Mouse (Mus musculus) layer of hippocampus, adult 2 months (tissue): ENCODE measurements around the gene Pdia5. TPM values are rescaled to one million over a fixed set of nuclear protein-coding genes. Genes with fewer than 3 reads are reported as not detected.

ENCODE experiments used
- DNase-seq, 2 experiments: peaks; one replicate each; pipeline ENCODE4 v3.0.0; 2022; ENCODE audit warnings: low spot score in 2 of 2
- H3K27ac ChIP-seq: fragments of 200-600 bp; 2 replicates; pipeline ENCODE4 v1.8.1; 2022
- H3K4me3 ChIP-seq: fragments of 200-600 bp; 2 replicates; pipeline ENCODE4 v1.8.1; 2022; ENCODE audit warnings: mild to moderate bottlenecking
- CTCF ChIP-seq: fragments of 200-600 bp; conservative IDR thresholded peaks from 2 replicates; pipeline ENCODE4 v1.8.1; 2022; ENCODE audit warnings: antibody characterized with exemption, mild to moderate bottlenecking, moderate library complexity
- total RNA-seq, 2 experiments: library from RNA; stranded (reverse); gene quantifications; 2 replicates each; pipeline ENCODE4 v1.2.3; 2021

Pdia5 gene
- total RNA-seq, 2 experiments from 2014 or later: 3.0 to 3.8 TPM

GRCm38 (mm10) chr16:35502456-35502855, 11.8 kb upstream of the Pdia5 start:
- TF ChIP-seq CTCF: no peak
- Histone ChIP-seq H3K4me3 (no peak overlapping the region), H3K27ac (no peak overlapping the region)
- no peak for DNase-seq

- DNase-seq: no peak
- Histone ChIP-seq H3K27ac (no peak overlapping the region), H3K4me3 (no peak overlapping the region)
- no peak for TF ChIP-seq CTCF
Observed at GRCm38 (mm10) chr16:35501106-35501760, 10.6 kb upstream of the Pdia5 start.

DNA sequence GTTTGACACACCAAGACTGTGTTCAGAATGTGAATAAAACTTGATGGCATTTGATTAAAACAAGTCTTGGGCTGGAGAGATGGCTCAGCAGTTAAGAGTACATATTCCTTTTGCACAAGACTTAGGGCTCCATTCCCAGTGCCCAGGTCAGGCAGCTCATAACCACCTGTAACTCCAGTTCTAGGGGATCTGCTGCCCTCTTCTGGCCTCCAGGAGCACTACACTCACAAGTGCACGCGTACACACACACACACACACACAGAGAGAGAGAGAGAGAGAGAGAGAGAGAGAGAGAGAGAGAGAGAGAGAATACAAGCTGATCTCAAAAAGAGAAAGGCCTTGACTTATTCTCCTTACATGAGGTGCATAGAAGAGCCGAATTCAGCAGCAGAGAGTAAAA, 9.7 kb upstream of the Pdia5 start:
- no peak for TF ChIP-seq CTCF
- Histone ChIP-seq H3K4me3 (no peak overlapping the region), H3K27ac (no peak overlapping the region)
- no peak for DNase-seq

DNA sequence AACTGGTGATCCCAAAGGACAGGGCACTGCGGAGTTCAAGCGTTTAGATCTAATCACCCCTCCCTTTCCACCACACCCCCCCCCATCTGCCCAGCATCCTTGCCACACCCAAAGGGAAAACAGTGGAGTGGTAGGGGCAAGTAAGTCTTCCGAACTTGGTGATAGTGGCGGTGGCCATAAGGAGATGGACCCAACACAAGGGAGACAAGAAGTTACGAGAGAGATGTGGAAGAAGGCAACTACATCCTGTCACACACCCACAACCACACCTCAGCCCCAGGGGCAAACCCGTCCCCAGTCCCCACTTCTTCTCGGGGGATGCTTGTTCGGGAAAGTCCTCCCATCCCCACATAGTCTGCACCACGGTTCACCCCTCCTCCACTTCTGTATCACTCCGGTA, 880 bp downstream of the Pdia5 start:
- DNase-seq: no peak
- TF ChIP-seq CTCF: no peak

DNA sequence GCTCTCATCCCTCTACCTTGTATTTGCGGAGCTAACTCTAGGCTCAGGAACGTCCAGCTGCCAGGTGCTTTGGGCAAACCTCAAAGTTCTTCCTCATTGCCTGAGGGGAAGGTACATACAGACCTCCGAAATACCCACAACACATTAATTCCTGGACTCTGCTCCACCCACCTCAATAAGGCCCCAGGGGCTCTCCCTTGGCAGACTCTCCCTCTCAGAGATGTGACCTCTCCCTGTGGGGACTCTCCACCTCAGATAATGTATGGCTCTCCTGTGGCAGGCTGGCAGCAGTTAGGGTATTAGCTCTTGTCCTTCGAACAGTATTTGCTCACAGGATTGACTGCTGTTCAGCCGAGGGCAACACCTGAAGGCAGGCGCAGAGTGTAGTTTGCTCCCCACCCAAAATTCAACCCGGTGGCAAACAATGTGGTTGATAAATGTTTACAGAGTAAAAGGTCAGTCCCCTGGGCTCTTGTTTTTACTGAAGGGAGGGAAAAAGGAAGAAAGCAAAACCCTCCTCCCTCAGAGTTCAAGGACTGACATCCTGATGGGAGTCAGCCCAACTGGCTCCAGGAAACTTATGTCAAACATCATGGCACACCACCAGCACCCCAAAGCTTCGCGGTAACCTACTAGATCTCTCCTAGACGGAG, 1.5 kb downstream of the Pdia5 start:
- Histone ChIP-seq H3K27ac (no peak overlapping the region), H3K4me3 (no peak overlapping the region)
- no peak for TF ChIP-seq CTCF
- no peak for DNase-seq

More for the DNA sequence above, 880 bp downstream of the Pdia5 start:
- peak overlapping the region; percentile 82 for H3K4me3 ChIP-seq
- H3K27ac ChIP-seq: no peak overlapping the region

- Histone ChIP-seq H3K27ac (no peak overlapping the region), H3K4me3 (no peak overlapping the region)
- DNase-seq: no peak
- TF ChIP-seq CTCF: no peak
Observed at GRCm38 (mm10) chr16:35487776-35488175, 2.9 kb downstream of the Pdia5 start.

DNA sequence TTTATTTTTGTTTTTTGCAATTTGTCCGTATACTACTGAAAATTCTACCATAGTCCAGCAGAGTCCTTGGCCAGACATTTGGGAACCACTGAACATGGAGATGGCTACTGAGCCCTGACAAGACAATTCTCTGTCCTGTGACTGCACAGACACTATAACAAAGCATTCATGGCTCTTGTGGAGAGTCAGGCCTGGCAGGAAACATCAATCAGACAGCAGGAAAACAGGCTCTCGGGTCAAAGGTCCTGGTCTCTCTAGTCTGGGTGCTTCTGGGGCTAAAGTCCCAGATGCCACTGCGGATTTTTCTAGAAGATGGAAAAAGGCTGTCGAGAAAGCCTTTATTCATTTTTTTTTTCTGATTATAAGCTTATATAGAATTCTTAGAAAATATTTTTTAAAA, 3.6 kb downstream of the Pdia5 start:
- H3K27ac ChIP-seq: no peak overlapping the region
- no peak for DNase-seq
- H3K4me3 ChIP-seq: no peak overlapping the region
- no peak for TF ChIP-seq CTCF

- H3K27ac ChIP-seq: no peak overlapping the region
- H3K4me3 ChIP-seq: no peak overlapping the region
- no peak for TF ChIP-seq CTCF
- no peak for DNase-seq
Observed at GRCm38 (mm10) chr16:35485711-35486110, 5.0 kb downstream of the Pdia5 start.

DNA sequence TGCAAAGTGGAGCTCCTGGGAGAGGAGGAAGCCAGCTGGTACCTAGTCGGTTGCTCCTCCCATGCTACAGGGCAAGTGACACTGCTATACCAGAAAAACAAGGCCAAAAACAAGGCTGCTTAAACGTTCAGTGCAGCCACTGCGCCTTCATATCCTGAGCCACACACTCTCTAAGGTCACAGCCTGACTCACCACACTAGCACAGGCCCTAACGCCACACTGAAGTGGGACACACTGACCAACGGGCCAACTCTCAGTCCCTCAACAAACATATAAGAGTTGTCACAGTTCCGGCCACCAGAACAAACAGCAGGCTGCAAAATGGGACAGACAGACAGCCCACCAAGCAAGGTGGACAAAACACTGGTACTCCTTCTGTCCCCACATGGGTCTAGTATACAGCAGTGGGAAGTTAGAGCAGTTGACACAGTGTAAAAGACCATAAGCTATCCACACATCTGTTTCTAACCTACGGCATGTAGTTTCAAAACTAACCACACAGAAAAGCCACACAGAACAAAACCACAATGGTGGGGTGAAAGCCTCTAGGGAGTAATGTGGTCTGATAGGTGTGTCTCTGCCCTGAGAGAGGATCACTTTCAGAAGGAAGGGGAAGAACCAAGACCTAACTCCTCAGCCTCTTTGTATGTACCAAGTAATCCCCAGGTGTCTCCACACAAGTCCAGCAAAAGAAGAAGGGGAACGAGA, 6.0 kb downstream of the Pdia5 start:
- H3K4me3 ChIP-seq: no peak overlapping the region
- no peak for TF ChIP-seq CTCF
- H3K27ac ChIP-seq: no peak overlapping the region
- DNase-seq: no peak

GRCm38 (mm10) chr16:35484105-35484504, 6.6 kb downstream of the Pdia5 start:
- no peak overlapping the region for H3K4me3 ChIP-seq
- TF ChIP-seq CTCF: no peak
- no peak overlapping the region for H3K27ac ChIP-seq
- DNase-seq: no peak

DNA sequence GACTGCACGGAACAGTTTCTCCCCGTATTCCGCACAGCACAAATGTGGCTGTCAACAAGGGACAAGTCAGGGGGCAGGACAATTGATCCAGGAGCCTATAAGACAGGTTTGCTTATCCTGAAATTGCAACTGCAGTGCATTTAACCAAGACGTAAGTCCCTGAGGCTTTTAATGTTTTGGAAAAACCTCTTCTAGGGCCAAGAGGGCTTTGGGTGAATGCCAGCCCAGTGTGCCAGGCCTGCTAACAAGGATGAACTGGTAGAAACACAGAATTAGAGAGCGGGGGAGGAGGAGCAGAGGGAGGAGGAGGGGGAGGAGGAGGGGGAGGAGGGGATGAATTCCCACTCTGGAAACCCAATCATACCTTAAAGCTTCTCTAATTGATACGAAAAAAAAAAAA, 11.4 kb downstream of the Pdia5 start:
- no peak overlapping the region for H3K27ac ChIP-seq
- no peak for TF ChIP-seq CTCF
- H3K4me3 ChIP-seq: no peak overlapping the region
- DNase-seq: no peak

DNA sequence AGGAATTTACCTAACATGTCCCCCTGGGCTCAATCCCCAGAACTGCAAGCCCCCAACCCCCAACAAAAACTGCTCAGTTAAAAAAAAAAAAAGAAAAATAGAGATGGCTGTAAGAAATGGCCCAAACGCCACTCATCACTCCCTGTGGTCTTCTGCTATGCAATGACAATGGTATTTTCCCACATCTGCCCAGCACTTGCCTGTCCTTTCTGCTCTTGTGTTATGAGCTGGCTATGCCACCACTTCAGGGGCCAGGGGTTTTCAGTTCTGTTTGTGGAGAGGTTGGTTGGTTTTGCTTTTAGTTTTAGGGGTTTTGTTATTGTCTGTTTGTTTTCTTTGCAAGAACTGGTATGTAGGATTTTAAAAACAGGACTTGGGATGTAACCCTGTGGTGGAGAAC, 13.4 kb downstream of the Pdia5 start:
- no peak overlapping the region for H3K4me3 ChIP-seq
- H3K27ac ChIP-seq: no peak overlapping the region
- DNase-seq: no peak
- no peak for TF ChIP-seq CTCF

GRCm38 (mm10) chr16:35472569-35473275, 18.0 kb downstream of the Pdia5 start:
- H3K27ac ChIP-seq: no peak overlapping the region
- TF ChIP-seq CTCF: no peak
- no peak for DNase-seq
- H3K4me3 ChIP-seq: no peak overlapping the region
